Mouse (Mus musculus) right cerebral cortex, postnatal 10 days (tissue): Measurements from ENCODE around the gene Mapk8ip2.
A peak's percentile ranks its signal among the peaks of the same experiment; 100 is the strongest.

Experiments used
- DNase-seq, 2 experiments: peaks; one replicate each; pipeline ENCODE4 v3.0.0; 2021; ENCODE audit warnings: low spot score in 2 of 2

The Mapk8ip2 gene

DNA sequence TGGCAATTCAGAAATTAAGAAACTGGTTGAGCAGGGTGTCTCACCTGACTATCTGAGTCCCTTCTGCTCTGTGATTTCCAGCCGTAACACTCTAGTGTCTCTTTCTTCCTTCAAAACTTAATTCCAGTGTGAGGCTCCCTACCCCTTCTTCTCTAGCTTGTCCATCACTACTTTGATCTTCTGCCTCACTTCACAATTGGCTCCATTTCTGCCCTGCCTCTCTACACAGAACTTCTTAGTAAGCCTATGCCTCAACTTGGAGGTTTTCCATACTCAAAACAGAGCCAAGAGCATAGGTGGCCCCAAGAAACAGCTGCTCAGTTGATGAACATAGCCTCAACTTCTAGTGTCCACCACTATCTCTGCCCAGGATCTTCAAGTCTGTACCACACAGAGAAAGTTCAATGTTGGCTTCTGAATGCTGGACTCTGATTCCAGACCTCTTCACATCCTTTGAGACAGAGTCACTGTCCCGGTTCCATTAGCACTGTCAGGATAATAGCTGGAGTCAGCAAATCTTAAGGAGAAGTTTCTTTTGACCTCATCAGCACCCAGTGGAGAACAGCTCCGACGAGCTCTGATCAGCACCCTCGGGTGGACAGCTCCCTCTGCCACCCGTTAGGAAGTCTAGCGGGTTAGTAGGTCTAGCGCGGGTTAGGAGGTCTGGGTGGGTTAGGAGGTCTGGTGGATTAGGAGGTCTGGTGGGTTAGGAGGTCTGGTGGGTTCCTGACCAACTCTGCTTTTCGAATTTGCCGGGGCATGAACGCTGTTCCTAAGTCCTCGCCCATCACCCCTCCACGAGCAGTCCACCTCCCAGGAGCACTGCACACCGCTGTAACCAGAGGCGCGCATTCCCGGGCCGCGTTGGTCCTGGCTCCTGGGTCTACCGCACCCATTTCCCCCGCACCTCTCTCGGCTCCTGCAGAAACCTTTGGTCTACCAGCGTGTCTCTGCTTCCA lies 528 bp upstream of the Mapk8ip2 start:
- peak in 1 of 2 experiments; percentile 12 for DNase-seq

DNA sequence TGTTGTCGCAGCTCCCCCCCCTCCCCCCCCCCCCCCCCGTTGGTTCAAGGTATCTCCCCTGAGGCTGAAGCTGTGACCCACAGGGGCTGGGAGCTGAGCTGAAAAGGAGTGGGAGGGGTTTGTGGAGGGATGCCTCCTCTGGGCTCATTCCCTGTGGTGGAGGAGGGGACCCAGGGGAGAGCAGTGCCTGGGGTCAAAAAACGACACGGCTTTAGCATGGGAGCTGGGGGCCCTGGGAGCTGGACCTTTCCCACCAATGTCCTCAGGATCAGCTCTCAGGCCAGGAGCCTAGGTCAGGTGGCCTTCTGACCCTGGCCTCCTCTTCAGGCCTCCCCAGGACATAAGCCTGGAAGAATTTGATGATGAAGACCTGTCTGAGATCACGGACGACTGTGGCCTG lies 1.1 kb downstream of the Mapk8ip2 start:
- peak in 1 of 2 experiments; percentile 39 for DNase-seq

DNA sequence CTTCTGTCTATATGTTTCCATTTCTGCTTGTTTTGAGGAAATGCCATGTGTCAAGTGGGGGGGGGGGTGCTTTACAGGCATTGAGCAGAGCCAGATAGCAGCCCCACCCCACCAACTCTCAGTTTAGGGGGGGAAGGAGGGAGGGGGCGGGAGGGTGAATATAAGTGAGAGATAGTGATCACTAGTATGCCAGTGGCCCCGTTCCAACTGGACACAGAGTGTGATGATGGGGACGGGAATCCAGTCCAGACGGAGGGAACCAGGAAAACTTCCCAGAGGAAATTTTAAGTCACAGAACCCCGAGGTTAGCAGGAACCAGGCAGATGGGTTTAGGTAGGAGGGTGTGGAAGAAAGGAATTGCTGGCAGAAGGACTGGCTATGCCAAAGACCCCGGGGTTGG lies 1.9 kb downstream of the Mapk8ip2 start:
- peak in 1 of 2 experiments; percentile 24 for DNase-seq

DNA sequence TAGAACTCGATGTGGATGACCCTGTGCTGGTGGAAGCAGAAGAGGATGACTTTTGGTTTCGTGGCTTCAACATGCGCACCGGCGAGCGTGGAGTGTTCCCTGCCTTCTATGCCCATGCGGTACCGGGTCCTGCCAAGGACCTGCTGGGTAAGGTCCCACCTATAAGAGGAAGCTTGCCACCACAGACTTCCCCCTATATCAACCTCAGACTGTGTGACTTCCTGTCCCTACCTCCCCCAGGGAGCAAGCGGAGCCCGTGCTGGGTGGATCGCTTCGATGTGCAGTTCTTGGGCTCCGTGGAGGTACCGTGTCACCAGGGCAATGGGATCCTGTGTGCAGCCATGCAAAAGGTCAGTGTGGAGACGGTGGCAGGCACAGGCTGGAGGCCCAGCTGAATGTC lies 5.2 kb downstream of the Mapk8ip2 start:
- no peak for DNase-seq

DNA sequence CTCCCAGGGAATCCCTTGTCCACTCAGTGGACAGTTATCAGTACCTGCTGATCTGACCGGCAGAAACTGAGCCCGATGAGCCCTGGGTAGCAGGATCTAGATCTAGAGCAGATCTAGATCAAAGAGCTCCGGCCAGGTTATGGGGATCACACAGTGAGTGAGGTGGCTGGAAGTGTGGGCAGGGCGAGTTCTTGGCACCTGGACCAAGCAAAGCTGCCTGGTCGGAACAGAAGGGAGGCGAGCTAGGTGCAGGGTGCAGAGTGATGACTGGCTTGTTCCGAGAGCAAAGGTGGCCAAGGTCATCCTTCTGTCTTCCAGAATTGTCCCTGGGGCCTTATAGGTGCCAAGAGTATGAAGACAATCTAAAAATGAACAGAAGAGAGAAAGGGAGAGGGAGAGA lies 6.1 kb downstream of the Mapk8ip2 start:
- DNase-seq: peak in 1 of 2 experiments; percentile 27

DNA sequence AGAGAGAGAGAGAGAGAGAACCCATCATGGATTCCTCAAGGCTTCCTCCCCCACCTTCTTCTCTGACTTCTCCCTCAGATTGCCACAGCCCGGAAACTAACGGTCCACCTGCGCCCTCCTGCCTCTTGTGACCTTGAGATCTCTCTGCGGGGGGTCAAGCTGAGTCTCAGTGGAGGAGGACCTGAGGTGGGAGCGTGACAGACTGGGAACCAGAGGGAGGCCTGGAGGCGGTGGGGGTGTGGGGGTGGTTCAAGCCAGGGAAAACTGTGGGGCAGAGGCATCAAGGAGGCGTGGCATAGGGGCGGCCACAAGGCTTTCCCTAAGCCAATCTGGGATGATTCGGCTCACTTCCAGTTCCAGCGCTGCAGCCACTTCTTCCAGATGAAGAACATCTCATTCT lies 6.6 kb downstream of the Mapk8ip2 start:
- peak in 1 of 2 experiments; percentile 25 for DNase-seq

DNA sequence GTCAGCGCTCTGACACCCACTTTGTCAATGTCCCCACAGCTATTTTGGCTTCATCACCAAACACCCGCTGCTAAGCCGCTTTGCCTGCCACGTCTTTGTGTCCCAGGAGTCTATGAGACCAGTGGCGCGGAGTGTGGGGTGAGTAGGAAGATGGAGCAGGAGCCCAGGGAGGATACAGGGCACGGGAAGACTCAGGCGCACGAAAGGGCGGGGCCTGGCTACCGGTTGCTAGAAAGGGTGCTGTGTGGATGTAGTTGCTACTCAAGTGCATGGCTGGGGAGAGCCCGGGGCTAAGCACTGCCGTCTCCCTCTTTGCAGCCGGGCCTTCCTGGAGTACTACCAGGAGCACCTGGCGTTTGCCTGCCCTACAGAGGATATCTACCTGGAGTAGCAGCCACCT lies 7.6 kb downstream of the Mapk8ip2 start:
- no peak for DNase-seq

DNA sequence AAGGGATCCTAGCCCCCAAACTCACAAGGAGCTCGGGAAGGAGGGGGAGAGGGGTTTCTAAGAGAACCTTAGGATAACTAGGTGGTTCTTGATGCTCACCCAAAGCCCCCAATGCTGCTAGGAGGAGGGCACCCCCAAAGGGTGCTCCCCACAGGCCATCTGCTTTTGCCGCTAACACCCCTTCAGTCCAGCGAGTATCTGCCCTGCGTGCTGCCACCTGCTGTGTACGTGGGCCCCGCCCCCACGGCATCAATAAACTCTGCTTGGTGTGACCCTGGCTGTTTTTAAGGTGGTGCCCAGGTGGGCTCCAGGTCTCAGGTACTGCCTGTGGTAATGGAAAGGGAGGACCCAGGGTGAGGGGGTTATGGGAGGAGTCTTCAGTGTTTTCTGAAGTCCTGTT lies 8.5 kb downstream of the Mapk8ip2 start:
- DNase-seq: peak in 1 of 2 experiments; percentile 27

DNA sequence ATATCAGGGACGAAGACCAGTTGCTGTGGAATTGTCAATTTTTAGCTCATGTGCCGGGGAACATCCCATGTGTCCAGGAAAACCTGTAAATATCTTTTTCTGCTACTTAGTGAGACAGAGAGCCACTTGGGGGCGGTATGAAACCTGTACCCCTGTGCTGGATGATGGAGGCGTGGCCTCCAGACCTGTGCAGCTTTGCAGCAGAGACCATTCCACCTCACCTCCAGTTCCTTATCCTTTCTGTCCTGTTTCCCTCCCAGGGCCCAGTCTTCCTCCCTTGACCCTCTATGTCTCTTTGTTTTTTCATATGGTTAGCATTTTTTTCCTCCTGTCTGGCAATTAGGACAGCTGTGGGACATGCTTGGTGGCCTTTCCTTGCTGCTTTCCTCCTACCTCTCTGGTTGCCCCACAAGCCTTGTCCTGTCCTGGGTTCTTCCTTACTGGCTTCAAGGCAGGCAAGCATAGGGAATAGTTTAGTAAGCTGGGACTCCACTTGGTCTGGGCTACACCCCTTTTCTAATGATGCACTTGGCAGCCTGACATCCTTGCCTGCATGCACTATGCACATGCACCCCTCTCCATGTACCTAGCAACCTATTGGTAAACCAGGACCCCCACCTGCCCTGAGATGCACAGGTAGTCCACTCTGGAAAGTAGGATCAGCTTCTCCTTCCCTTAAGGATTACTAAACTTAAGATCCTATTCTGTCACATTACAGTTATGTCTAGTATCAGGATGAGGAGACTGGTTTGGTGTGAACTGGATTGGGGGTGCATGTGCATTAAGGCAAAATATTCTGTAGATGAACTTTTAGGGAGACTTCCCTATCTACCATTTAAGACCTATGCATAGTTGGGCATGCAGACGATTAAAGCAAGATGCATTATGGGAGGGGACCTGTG lies 9.9 kb downstream of the Mapk8ip2 start:
- DNase-seq: peak in 1 of 2 experiments; percentile 25

DNA sequence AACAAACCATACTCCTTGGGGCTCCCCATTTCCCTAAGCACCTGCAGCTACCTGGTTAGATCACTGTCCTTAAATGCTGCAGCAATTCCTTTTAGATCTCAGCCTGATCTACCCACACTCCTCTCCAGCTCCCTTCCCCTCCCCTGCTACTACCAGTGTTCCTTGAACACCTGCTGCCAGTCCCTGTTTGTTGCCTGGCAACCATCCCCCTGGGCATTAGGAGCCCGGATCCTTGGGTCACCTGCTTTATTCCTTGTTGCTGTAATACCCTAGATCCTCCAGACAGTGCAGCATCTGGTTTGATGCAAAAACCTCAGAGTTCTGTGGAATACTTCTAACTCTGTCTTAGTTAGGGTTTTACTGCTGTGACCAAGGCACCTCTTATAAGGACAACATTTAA lies 11.3 kb downstream of the Mapk8ip2 start:
- DNase-seq: peak; percentile 39 to 60

DNA sequence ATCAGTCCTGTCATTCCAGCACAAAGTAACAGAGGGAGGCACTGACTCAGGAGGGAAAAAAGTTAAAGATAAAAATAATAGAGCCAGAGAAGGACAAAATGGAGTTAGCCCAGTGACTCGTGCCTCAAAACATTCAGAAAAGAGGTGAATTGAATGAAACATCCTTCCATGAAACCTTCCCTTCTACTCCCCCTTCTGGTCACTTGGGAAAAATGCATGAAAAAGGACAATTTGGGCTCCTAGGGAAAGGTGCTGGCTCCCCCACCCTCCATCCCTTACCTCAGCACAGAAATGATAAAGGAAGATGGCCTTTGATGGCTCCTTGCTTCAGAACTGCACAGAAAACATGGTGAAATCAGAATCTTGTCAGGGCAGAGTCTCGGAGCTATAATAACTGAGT lies 14.9 kb downstream of the Mapk8ip2 start:
- DNase-seq: no peak

DNA sequence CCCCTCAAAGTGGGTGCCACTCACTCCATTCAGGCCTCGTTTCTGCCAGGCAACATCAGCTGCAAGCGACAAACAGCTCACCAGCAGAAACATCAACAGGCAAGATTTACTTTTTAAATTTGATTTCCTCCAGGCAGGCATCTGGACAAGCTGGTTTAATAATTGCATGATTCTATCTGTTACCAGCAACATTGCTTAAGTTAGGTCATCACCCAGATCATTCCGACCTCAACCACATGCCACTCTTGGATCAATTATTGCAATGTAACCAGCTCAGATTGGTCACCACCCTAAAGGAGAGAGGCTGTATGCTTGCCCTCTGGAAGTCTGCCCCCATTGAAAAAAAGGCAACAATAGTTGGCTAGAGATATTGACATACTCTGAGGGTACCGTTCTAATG lies 17.8 kb downstream of the Mapk8ip2 start:
- no peak for DNase-seq

DNA sequence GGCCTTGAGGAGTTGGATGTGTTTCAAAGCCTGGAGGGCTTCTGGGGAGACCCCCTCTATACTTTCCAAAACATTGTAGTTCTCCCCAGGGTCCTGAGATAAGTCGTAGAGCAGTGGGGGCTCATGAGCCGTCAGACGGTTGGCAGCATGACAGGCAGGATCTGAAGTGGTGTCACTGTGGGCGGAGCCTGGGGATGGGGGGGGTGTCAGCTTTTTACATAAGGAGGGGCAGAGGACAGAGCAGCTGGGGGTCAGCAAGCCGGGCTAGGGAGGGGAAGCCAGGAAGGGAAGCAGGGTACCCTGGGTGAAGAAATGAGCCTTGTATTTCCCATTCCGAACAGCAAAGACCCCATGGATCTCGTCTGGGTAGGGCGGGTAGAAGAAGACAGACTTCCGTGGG lies 19.7 kb downstream of the Mapk8ip2 start:
- peak in 1 of 2 experiments; percentile 24 for DNase-seq

DNA sequence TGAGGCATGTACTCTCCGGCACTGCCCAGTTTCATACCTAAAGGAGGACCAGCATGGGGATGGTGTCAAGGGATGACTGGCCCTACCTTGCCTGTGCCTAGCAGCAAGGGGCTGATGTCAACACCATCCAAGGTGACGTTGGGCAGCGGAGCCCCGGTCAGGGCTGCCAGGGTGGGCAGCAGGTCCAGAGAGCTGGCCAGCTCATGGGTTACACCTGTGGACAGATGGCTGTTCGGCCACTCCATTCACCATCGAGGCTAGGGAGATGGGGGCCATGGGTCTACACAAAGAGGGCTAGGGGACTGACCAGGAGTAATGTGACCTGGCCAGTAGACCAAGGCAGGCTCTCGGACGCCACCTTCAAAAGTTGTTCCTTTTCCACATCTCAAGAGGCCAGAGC lies 20.2 kb downstream of the Mapk8ip2 start:
- DNase-seq: peak in 1 of 2 experiments; percentile 21

DNA sequence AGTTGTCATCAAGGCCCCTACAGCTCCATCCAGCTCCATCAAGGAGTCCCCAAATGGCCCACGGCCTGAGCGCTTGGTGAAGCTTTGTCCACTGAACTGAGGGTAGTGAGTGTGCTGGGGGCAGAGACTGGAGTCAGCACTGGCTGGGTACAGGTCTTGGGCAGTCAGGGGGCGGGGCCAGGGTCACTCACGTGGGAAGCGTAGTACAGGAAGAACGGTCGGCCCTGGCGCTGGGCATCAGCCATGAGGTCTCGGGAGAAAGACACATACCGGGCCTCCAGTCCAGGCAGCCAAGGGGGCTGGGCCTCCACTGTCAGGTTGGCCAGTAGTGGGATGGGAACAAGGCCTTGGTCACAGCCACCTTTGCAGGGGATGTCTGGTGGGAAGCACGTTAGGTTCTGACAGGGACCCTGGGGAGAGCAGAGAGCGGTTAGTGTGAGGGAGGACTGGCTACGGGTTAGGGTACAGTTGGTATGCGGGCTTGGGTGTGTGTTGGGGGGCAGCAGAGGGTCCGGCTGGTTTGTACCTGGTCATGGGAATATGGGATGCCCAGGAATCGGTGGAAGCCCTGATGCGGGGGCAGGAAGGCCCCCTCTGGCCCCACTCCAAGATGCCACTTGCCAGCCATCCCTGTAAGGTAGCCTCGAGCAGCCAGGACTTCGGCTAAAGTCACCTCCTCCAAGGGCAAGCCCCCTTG lies 21.0 kb downstream of the Mapk8ip2 start:
- DNase-seq: peak in 1 of 2 experiments; percentile 45

DNA sequence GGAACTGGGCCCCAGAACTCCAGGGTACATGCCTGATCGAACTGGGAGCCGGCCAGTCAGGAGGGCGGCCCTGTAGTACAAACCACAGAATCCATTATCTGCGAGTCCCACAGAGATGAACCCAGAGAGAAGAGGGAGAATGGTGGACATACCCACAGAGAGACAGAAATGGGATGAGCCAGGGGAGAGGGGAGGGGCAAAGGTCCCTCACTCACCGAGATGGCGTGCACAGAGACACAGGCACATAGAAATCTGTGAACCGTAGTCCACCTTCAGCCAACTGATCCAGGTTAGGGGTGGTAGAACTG lies 21.5 kb downstream of the Mapk8ip2 start:
- DNase-seq: no peak

DNA sequence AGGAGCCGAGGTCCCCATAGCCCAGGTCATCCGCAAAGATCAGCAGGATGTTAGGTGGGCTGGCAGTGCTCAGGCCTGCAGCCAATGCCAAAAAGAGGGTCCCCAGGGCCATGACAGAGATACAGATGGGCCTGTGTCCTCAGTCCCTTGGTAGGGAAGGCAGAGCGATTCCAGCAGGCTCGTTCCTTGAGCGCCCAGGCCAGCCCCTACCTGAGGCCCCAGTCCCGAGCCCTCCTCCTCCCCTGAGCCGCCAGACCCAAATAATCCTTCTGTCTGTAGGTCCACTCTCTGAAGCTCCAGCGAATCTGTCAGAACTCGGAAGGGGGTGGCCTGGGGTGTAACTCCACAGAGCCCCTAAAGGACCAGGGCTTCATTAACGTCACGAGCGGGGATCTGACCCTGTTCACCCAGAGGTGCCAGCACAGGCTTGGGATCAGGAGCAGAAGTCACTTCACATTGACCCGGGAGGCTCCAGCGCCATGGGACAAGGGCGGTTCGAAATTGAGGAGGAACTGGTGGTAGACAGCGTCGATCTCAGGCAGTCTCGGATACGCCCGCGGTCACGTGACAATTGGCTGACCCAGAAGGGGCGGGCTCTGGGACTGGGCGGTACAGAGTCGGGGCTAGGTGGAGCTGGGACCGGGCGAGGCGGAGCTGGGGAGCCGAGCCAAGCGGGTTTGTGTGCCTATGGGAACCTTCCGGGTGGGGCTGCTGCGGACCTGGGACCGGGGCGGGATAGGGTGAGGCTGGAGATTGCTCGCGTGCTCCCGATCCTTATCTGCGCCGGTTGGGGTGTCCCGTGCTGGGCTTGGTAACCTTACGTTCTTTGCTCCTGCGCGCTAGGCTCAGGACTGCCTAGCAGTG lies 22.1 kb downstream of the Mapk8ip2 start:
- DNase-seq: peak; percentile 96 to 97

DNA sequence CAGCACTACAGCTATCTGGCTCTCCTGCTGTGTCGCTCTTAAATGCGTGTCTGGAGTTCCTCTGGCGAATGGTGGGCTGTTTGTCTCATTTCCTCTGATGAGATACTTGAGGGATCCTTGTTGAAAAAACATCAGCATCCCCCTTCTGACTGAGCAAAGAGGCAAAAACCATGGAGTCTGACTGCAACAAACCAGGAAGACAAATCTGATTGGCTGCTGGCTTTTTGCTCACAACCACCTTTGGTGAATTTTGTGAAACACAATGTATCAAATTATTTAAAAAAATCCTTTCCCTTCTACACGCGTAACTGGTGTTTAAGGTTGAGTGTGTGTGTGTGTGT lies 22.7 kb downstream of the Mapk8ip2 start:
- no peak for DNase-seq

DNA sequence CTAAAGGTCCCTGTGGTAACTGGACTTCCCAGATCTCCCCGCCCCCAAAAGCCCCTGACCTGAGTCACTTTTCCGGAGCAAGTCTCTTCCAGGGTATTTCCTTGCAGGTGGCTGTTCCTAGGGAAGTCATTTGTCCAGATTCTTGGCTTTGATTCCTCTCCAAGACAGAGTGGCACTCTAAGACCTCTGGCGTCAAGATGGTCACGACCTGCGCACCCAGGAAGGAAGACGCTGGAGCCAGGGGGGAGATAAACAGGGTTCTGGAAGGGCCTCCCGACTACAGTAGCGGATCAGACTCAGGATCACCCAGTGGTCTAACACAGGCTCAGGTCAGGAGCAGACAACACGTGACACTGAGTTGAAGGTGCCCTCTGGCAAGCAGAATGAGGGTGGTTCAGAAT lies 23.4 kb downstream of the Mapk8ip2 start, which contains the start of gene Arsa:
Gene Arsa, minus strand, starts transcription at position 335 of the 401 bp plus-strand sequence.
- peak in 1 of 2 experiments; percentile 22 for DNase-seq

DNA sequence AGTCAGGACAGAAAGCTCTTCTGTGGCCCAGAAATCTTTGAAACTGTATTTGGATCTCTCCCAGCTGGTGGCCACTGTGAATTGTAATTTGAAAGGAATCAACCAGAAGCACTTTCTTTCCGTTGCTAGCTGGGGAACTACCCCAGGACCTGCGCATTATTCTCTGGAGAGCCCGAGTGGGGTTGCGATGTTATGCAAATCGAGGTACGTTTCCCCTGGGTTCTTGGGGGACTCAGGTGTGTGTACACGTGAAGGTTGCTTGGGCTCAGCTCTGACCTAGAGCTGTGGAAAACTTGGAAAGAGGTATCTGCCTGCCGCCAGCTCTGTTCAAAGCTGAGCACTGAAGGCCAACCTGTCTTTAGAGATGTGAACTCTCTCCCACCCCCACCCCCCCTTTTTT lies 24.1 kb downstream of the Mapk8ip2 start:
- DNase-seq: no peak

DNA sequence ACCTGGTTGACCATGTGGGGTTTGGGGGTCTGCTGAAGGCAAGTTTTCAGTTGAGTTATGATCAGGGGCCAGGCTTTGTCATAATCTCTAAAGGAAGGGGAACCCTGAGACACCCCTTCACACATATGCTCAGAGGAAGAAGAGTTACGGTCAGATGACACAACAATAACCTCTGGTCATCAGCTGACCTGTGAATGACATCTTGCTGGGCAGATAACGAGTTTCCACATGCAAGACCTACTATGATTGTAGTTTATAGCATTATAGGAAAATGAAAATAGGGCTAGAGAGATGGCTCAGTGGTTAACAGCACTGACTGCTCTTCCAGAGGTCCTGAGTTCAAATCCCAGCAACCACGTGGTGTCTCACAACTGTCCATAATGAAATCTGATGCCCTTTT lies 24.9 kb downstream of the Mapk8ip2 start:
- DNase-seq: no peak
